Mouse (Mus musculus) cerebellum, adult 2 months (tissue): ENCODE data around the gene Armcx1.

Experiments used
- CTCF ChIP-seq: fragments of 200-500 bp; IDR thresholded peaks from 2 replicates; pipeline ENCODE4 v1.5.1; 2011; ENCODE audit warnings: low read depth, mild to moderate bottlenecking, control low read depth, low read length, moderate library complexity, borderline replicate concordance; ENCODE audit not compliant: insufficient read depth
- POLR2A ChIP-seq: fragments of 200-500 bp; IDR thresholded peaks from 2 replicates; pipeline ENCODE4 v1.6.1; 2011; ENCODE audit warnings: low read length, control low read depth, borderline replicate concordance; ENCODE audit not compliant: insufficient read depth

GRCm38 (mm10) chrX:134718524-134718923 is 761 bp downstream of the Armcx1 start:
- TF ChIP-seq POLR2A: no peak
- no peak for TF ChIP-seq CTCF
